Mouse (Mus musculus) adrenal gland, adult 8-10 months (tissue): ENCODE results near the gene Mc3r. TPM values are rescaled to one million over a fixed set of nuclear protein-coding genes. Genes with fewer than 3 reads are reported as not detected.
A peak's percentile ranks its signal among the peaks of the same experiment; 100 is the strongest.

Experiments used
- DNase-seq: peaks from one replicate; pipeline ENCODE4 v3.0.0; 2022
- total RNA-seq, 4 experiments: library from RNA; stranded (reverse); gene quantifications; 2 replicates each; pipeline ENCODE4 v1.2.4; 2022

Gene Mc3r
- not detected for total RNA-seq

DNA sequence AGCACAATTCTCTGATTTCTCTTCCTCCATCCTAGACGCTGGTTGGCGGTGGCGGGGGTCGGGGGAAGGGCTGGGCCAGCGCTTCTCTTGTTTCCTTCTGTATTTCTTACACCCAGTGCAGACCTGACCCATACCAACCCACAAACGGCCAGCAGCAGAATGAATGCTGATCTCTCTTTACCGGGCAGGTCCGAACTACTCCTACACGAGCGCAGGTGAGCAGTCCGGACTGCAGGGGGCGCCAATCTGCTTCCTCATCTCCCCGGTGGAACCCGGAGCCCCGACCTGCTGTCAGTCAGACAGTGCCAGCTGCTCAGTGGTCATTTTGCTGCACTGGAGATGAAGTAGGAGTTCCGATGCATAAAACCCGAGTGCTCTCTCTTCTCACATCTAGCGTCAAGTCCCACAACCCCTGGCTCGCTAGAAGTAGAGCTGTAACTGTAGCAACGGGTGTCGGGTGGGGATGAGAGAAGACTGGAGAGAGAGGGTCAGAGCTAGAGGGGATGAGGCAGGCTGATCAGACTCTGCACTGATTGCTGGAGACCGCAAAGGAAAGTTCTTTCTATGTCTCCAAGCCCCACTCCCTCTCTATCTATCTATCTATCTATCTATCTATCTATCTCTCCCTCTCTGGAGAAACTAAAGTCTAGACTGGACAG is at the start of gene Mc3r:
Mc3r (plus strand) TSS at position 387 of the 659 bp plus-strand sequence.
- peak; percentile 25 for DNase-seq

DNA sequence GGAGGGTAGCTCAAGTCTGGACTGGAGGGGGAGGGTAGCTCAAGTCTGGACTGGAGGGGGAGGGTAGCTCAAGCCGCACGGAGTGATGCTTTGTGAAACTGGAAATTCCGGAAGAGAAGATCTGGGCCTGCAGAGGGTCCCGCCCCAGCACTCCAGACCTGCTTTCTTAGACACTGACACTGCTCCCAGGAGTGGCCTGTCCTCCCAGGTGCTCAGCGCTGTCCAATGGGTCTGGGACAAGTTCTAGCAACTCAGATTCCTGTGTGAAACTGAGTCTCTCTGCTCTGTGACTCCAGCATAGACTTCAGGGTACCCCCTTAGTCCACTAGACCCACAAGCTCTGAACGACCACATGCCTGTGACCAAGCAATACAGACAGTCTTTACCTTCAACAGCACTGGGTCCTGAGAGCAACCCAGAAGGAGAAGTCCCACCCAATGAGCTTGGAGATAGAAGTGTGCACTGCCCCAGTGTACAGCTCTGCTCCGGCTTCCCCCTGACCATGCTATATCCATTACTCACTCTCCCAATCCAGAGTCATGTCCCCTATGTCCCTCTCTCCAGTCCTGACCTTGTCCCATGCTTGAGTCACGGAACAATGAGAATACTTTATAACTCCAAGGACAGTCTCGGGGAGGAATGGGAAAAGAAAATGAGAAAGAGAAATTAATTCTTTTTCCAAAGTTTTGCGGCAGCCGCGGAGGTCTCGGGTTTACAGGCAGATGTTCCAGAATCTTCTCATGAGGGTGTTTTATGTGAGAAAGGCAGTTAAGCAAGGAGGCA is 46.1 kb upstream of the Mc3r start:
- no peak for DNase-seq

DNA sequence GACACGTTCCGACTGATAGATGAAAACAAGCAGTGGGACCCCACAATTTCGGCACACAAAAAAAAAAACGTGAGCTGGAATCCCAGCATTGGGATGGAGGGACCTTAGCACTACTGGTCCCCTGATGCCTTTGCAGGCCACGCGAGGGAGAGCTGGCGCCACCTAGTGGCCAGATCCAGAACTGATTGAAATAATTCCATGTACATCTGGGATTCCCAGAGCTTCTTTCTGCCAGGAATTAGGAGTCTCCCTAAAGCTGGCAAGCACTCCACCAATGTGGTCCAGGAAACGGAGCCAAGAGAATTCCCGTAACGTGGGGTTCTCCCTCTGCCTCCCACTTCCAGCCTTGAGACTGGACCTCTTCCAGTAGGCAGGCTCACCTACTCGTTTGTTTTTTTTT is 41.3 kb upstream of the Mc3r start:
- peak; percentile 23 for DNase-seq

DNA sequence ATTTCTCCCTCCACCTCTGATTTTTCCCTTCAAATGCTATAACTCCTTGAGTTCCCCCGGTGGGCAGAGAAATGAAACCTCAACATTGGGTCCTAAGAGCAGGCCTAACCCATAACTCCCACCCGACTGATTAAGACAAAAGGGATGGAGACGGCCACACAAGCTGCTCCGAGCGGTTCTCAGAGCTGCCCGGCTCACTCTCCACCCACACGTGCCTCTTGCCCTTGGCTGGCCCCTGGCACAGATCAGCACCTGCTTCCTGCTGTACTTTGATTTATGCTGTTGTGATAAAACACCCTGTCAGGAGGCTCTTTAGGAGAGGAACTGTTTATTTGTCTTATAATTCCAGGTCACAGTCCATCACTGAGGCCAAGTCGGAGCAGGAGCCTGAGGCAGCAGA is 34.8 kb upstream of the Mc3r start:
- no peak for DNase-seq

DNA sequence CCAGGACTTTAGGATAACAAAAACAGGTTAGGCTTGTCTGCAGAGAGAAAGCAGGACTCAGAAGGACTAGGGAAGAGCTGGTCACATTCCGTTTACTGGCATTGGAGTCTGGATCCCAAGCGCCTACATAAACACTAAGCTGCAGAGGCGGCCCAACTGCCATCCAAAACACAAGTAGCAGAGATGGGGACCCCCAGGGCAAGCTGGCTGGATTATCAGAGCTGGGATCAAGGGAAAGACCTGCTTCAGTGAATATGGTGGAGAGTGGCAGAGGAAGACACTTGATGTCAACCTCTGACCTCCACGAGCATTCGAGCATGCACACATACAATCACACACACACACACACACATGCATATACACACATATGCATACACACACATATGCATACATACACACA is 34.0 kb upstream of the Mc3r start:
- no peak for DNase-seq

DNA sequence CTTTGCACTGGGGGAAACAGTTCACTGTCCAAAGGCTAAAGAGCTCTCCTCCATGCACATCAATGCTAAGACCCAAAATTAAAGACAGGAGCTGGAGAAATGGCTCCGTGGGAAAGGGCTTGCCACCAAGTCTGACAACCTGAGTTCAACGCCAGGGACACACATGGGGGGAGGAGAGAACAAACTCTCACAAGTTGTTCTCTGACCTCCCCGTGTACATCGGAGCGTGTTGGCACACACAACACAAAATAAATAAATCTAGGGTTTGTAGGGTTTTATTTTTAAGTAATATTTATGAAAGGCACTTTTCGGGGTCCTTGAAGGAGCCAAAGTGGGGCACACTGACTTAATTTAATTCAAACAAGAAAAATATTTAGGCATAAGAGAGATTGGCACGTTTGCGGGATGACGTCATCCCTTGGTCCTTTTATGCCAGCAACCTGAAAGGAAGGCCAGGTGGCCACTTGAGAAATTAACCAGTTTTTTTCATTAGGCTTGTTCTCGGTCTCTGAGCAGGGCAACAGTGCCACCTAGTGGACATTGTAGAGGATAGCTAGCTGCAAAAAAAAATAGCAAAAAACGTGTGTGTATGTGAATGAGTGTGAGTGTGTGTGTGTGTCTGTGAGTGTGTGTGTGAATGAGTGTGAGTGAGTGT is 32.7 kb upstream of the Mc3r start:
- DNase-seq, result no peak

DNA sequence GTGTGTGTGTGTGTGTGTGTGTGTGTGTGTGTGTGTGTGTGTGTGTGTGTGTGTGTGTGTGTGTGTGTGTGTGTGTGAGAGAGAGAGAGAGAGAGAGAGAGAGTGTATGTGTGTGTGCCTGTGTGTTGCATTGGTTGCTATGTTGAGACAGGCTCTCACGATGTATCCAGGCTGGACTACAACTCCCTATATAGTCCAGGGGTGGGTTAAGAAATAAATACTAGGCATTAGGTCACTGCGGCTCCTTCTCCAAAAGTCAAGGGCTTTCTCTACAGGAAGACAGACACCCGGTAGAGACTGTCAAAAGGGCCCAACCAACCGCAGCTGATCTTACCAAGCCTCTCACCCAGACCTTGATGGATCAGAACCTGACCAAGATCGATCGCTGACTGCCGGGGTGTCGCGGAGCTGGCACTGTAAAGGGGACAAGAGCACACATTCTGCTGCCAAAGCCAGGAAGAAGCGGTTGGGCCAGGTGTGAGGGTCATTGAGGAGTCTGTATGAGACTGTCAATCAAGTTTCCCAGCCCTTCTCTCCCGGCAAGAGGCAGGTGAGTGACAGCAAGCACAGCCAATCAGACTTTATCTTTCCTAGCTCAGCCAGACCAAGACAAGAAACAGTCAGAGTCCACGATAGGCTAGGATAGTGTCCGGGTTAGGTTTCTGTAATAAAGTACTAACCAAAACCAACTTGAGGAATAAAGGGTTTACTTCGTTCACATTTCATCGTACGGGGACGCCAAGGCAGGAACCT is 32.0 kb upstream of the Mc3r start:
- DNase-seq, result no peak

DNA sequence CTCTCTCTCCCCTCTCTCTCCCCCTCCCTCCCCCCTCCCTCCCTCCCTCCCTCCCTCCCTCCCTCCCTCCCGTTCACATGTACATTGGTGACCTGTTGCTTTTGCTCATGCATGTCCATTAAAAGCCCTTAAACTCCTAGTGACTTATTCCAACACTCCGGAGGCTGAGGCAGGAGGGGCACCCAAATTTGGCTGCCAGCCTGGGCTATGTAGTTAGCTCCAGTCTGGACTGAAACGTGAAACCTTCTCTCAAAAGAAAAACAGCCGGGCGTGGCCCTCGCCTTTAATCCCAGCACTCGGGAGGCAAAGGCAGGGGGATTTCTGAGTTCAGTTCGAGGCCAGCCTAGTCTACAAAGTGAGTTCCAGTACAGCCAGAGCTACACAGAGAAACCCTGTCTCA is 30.4 kb upstream of the Mc3r start:
- DNase-seq, result no peak

DNA sequence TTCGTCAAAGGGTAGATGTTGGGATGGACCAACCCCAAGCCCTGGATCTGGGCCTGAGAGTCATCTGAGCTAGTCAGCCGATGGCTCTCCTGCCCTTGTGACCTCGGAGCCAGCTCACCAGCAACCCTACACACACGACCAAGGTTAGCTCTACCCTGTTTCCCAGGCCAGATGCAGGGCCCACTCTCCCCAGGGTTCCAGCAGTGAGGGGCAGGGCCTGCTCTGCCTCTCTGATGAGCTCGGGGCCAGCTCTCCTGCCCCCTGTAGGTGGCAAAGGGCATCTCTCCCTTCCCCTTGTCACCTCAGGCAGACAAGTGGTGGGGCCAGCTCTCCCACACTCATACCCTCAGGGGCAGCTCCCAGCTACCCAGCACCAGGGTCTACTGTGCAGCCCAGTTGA is 29.1 kb upstream of the Mc3r start:
- no peak for DNase-seq

DNA sequence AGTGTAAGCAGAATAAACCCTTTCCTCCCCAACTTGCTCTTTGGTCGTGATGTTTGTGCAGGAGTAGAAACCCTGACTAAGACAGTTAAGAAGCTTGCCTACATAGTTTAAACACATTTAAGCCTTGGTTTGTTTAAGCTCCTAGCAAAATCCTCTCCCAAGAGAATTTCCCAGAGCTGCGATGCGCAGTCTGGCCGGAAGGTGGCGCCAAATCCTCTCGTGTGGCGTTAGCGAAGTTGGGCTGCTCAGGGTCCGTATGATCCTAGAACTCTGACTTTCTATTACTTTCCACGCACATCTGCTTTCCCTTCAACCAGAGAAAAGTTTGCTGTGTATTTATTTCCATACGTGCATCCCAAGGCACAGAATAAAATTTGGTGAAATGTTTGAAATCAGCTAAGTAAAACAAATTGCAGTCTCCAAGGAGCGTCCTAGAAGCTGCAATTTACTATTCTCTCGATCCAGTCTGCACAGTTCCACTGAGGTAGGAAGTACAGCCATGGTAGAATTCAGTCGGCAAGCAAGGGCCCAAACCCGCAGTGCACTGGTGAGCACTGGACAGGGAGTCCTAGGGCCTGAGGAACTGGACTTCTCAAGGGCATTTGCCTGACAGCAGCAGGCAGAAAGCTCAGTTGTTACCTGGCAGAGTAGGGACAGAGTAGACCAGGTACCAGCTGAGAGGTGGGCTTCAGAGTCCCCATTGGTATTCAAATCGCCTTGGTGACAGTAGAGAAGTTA is 26.5 kb upstream of the Mc3r start:
- no peak for DNase-seq

DNA sequence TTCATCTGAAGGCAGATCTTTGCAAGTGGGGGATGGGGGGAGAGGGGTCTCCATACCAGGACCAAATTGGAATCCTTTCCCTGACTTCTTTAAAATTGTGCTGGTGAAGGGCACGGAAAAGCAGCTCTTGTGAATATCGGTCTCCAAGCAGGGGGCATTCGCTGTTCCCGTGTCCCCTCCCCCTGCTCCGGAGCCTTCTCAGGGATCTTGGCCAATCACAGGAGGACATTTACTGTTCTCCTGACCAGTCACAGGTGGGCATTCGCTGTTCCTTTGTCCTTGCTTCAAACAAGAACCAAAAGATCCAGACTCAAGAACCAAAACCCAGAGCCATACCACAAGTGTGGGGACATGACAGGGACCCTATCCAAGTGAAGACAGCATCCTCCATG is 25.9 kb upstream of the Mc3r start:
- no peak for DNase-seq

DNA sequence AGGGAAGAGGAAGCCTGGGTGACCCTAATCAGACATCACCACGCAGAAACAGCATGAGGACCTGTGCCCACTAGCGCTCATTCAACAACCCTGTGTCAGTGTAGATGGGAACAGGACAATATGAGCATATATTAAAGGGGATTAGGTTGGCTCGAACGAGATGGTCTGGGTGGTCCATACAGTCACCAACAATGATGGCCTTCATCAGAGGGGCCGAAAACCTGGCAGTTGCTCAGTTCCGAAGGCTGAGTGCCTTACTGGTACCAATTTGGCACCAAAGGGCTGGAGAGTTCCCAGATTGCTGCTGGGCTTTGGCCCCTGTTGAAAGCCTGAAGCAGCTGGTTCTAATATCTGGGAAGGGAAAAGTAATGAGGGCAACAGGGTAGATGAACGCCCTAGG is 25.4 kb upstream of the Mc3r start:
- DNase-seq, result no peak

DNA sequence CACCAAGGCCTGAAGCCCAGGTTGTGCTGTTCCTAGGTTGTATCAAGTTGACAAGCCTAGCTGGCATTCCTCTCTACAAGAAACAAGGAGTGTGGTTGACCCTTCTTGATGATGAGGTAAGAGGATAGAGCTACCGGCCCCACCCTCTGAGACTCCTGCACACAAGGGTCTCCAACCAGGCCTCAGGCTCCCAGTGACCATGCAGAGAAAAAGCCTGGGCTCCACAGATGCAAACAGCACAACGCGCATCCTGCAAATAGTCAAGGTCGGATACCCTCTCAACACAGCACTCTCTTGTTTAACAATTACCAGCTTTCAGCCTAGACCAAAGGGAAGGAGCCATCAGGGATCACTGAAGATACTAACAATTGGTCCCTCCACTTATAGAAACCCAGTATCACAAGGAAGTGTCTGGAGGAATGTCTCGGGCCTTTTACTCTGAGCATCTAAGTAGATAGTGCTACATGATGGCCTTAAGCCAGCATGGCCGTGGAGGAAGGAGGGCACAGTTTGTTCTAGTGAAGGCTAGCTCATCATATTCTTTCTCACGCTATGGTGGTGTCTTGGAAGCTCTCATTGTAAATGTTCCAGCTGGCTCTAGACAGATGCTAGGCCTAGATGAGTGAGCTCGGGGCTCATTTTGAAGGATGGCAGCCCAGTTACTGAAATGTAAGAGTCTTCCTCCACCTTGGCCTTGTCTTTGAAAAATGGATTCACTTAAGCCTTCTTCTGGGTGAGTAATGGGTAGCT is 24.7 kb upstream of the Mc3r start:
- no peak for DNase-seq

DNA sequence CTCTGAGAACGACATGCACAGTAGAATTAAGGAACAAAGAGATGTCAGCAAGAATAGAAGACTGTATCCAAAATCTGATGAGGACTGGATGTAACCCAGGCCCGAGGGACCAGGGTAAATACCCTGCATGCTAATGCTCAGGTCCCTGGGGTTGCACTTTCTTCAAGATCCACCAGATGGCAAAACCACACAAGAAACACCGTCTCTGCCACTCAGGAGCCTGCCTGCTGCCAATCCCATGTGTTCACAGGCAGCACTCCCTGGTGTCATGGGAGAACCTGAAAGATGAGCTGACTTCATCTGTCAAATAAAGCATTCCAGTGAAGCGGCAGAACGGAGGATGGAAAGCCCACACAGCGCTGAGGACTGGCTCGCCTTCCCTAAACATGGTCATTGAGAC is 21.3 kb upstream of the Mc3r start:
- no peak for DNase-seq

DNA sequence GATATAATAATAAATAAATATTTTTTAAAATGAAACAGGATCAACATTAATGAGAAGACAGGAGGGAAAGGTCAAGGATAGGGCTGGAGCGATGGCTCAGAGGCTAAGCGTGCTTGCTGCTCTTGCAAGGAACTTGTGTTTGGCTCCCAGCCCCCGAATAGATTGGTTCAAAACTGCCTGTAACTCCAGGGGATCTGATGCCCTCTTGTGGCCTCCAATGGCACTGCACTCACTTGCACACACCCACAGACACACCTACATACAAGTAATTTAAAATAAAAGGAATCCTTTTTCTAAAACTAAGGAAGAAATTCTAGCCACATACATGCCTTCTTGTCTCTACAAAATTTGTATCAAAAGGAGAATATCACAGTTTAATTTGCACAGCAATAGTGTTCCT is 20.5 kb upstream of the Mc3r start:
- no peak for DNase-seq

DNA sequence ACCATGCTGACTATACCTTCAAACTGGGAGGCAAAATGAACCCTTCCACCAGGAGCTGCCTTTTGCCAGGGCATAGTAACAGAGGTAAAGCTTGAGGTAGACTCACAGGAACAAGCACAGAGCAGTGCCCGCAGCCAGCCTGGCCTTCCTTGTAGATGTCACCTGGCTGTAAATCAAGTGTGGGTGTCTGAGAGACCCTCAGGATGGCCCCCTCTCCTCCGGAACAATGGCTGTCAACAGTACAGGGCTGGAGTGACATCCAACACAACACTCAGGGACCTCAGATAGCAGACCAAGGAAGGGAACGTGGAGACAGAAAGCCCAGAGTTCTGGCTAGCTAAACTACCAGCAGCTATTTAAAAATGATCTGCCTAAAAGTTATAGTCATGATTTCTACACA is 19.1 kb upstream of the Mc3r start:
- no peak for DNase-seq

DNA sequence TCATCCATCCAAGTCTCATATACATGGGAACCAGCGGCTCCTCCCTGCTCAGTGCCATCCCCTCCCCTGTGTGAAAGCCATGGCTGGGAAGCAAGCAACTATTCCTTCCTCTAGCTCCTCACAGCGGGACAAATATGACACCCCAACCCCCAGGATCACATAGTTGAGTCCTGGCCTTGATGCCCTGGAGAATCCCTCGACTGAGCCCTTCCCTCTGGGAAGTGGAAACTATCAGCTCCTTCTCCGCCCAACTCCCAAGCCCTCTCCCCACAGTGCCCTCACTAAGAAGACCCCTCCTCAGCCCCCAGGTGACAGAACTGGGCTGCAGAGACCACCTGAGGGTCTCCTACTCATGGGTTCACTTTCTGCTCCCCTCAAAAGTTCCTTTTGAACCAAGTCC is 18.2 kb upstream of the Mc3r start:
- DNase-seq, result no peak

DNA sequence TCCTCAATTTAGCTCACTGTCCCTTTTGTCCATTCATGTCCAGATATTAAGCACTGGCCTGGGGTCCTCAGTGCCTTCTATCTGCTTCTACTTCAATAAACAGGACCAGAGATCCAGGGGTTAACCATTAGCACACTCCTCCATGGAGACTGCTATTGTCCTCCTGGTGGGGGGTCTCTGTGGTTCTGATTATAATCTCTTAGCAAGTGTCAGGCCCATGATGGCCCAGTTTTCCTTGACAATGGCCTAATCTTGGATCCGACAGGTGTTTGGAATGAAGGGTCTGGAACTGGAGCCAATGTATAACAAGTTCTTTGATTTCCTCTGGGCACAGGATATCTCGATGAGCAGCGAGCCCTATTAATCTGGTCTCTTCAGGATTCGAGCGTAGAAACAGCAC is 10.1 kb upstream of the Mc3r start:
- no peak for DNase-seq

DNA sequence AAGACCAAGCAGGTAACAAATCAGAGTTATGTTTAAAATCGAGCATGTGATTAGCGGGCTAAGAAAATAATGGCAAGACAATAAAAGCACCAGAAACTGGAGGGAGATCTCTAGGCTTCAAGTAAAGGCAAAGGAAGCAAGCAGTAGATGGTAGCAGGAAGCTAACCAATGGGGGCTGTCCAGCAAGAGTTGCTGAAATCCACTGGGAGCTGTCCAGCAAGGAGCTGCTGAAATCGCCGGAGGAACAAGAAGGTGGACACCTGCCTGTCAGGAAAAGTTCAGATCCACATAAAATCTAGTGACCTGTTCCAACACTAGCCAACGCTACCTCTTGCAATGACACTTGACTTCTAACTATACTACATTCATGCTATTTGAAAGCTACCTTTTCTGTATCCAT is 7.3 kb upstream of the Mc3r start:
- DNase-seq, result no peak

DNA sequence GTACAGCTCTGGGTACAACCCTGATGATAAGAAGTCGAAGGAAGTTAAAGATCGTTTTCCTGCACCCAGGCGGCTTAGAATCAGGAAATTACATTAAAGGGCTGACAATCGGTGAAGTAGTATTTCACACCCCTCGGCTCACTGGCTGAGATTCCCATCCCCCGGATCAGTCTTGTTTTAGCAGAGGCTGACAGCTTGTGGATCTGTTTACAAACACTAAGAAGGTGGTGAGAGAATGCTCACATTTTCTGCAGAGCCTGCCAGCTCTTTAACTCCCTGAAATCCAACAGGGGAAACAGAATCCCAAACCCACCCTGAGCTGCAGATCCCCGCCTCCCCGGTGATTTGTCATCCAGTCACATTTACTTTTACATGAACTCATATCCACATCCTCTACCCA is 2.8 kb upstream of the Mc3r start:
- DNase-seq, result no peak

DNA sequence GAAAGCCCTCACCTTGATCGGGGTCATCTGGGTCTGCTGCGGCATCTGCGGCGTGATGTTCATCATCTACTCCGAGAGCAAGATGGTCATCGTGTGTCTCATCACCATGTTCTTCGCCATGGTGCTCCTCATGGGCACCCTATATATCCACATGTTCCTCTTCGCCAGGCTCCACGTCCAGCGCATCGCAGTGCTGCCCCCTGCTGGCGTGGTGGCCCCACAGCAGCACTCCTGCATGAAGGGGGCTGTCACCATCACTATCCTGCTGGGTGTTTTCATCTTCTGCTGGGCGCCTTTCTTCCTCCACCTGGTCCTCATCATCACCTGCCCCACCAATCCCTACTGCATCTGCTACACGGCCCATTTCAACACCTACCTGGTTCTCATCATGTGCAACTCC is 1.0 kb downstream of the Mc3r start:
- DNase-seq, result no peak

DNA sequence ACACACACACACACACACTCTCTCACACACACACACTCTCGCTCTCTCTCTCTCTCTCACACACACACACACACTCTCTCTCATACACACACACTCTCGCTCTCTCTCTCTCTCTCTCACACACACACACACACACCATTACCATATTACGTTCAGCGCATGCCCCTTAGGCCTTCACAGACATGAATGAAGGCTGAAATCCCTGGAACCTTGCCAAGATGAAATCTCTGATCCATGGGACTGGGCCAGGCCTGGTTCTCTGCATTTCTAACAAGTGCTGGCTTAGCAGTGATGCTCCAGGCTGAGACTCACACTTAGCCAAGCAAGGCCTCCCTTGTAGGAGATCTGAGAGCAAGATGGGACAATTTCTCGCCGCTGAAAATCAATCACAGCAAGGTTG is 8.1 kb downstream of the Mc3r start:
- DNase-seq, result peak; percentile 9
